Mouse (Mus musculus): Measurements from ENCODE around the gene Mcm10. TPM values are rescaled to one million over a fixed set of nuclear protein-coding genes. Genes with fewer than 3 reads are reported as not detected.
A peak's percentile ranks its signal among the peaks of the same experiment; 100 is the strongest.

Gene Mcm10
- polyA plus RNA-seq, 1 experiment from 2014 or later, result 34.0 TPM

DNA sequence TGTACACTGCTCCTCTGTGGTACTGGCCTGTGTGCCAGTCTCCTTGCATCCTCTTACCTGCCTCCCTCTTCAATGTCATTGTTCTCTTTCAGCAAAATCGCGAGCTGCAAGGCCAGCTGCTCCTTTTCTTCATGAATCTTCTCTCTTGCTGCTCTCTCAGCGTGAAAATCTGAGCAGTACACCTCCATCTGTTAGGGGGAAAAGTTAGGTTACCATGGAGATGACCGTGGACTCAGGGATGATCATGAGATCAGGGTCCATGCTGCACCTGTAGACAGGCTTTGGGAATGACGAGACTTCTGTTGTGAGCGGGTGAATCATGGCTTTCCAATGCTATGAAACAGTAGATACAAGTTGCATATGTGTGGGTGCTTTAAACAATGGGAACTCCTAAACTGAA, 14.5 kb upstream of the Mcm10 start:
- Histone ChIP-seq H3K27ac (ENCODE audit: low read length) (no peak overlapping the region), H3K36me3 (ENCODE audit: control insufficient read depth, insufficient read depth, low read length) (no peaks in the 10 kb centered on the region), H3K9ac (replicated peaks; ENCODE audit: low read depth, low read length) (no peak overlapping the region), H3K9me3 (ENCODE audit: control insufficient read depth, low read depth, low read length) (no peaks in the 10 kb centered on the region), H3K27me3 (ENCODE audit: control insufficient read depth, insufficient read depth, low read length) (no peaks in the 10 kb centered on the region), H3K4me2 (replicated peaks; ENCODE audit: low read depth, low read length) (no peak overlapping the region), H3K4me3 (ENCODE audit: low read depth, low read length) (no peak overlapping the region), H3K4me1 (ENCODE audit: control insufficient read depth, insufficient read depth, low read length) (no peaks in the 10 kb centered on the region)
- WGBS, result 73% methylated on average over 6 of the region's 6 CpGs
- ATAC-seq (ENCODE audit: insufficient number of reproducible peaks, insufficient read depth, low FRiP score, low read depth), result no peak

DNA sequence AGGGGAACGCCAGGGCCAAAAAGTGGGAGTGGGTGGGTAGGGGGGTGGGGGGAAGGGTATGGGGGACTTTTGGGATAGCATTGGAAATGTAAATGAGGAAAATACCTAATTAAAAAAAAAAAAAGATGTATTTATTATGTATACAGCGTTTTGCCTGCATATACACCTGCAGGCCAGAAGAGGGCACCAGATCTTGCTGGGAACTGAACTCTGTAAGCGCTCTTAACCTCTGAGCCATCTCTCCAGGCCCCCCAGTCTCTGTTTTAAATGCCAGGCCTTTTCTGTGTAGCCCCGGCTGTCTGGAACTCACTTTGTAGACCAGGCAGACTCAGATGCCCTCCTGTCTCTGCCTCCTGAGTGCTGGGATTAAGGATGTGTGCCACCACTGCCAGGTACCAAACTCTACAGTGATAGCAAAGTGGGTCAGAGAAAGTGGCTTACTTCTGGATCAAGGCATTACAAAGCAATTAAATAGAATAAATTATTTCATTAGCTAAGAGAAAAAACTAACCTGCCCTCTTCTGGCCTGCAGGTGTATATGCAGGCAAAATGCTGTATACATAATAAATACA, 12.7 kb upstream of the Mcm10 start:
- 63% methylated on average over 3 of the region's 4 CpGs for WGBS
- no peaks in the 10 kb centered on the region for H3K36me3 ChIP-seq (ENCODE audit: control insufficient read depth, insufficient read depth, low read length)
- ATAC-seq (ENCODE audit: insufficient number of reproducible peaks, insufficient read depth, low FRiP score, low read depth), result no peak

DNA sequence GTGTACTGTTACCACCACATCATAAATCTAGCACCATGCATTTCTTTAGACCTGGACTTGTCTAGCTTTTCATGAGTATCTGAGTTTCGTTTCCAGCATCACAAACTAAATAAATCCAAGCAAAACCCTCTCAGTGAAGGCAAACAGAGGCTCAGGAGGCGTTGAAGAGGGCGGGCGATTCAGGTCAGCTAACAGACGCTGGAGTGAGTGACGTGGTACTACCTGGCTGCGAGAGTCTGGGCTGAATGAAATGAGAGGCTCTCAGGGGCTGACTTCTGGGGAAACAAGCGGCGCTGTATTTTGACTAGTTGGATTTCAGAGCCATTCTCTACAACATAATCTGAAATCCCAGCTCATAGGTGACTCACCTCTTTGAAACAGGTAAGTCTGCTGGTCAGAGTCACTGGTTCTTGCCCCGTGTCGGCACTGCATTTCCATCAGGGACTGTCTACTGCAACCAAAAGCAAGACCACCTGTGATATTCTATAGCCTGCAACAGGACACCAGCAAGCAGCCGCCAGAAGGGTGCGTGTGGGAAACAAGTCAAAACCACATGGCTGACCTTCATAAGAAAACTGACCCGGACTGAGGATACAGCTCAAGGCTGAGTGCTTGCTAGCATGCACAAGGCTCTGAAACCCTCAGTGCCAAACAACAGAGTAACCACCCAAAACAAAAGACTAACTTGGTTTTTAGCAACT, 11.3 kb upstream of the Mcm10 start:
- H3K4me1 ChIP-seq (ENCODE audit: control insufficient read depth, insufficient read depth, low read length), result no peaks in the 10 kb centered on the region
- H3K36me3 ChIP-seq (ENCODE audit: control insufficient read depth, insufficient read depth, low read length), result no peaks in the 10 kb centered on the region
- no peak overlapping the region for H3K4me3 ChIP-seq (ENCODE audit: low read depth, low read length)
- no peak overlapping the region for H3K4me2 ChIP-seq (replicated peaks; ENCODE audit: low read depth, low read length)
- WGBS, result 70% methylated on average over 14 of the region's 14 CpGs
- ATAC-seq (ENCODE audit: insufficient number of reproducible peaks, insufficient read depth, low FRiP score, low read depth), result 0 out of 2 replicates have a peak, but pooled peaks have one; percentile 61
- H3K9me3 ChIP-seq (ENCODE audit: control insufficient read depth, low read depth, low read length), result no peaks in the 10 kb centered on the region
- no peak overlapping the region for H3K9ac ChIP-seq (replicated peaks; ENCODE audit: low read depth, low read length)
- H3K27me3 ChIP-seq (ENCODE audit: control insufficient read depth, insufficient read depth, low read length), result no peaks in the 10 kb centered on the region
- H3K27ac ChIP-seq (ENCODE audit: low read length), result no peak overlapping the region; the same call in 1 of the 2 replicates

More for the DNA sequence above, 12.7 kb upstream of the Mcm10 start:
- no peak overlapping the region for H3K27ac ChIP-seq (ENCODE audit: low read length)
- no peak overlapping the region for H3K9ac ChIP-seq (replicated peaks; ENCODE audit: low read depth, low read length)
- H3K27me3 ChIP-seq (ENCODE audit: control insufficient read depth, insufficient read depth, low read length), result no peaks in the 10 kb centered on the region
- H3K4me2 ChIP-seq (replicated peaks; ENCODE audit: low read depth, low read length), result no peak overlapping the region
- no peak overlapping the region for H3K4me3 ChIP-seq (ENCODE audit: low read depth, low read length)
- H3K9me3 ChIP-seq (ENCODE audit: control insufficient read depth, low read depth, low read length), result no peaks in the 10 kb centered on the region
- H3K4me1 ChIP-seq (ENCODE audit: control insufficient read depth, insufficient read depth, low read length), result no peaks in the 10 kb centered on the region

DNA sequence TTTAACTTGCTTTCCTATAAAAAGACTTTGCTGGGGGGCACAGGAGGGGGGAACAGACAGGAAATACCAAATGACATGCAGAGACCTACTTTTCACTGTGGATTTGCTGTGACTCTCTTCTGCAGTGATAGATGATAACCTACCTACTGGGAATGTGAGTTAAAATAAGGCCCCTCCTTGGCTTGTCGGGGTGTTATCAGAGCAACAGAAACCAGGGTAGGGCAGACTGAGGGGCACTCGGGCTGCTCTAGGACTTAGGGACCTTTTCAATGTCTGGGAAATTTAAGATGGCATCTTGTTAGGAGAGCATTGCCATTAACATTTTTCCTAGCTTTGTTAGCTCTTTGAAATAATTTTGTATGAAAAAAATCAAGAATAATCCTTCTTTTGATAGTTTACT, 10.7 kb upstream of the Mcm10 start:
- ATAC-seq (ENCODE audit: insufficient number of reproducible peaks, insufficient read depth, low FRiP score, low read depth), result no peak
- H3K27me3 ChIP-seq (ENCODE audit: control insufficient read depth, insufficient read depth, low read length), result no peaks in the 10 kb centered on the region
- no peaks in the 10 kb centered on the region for H3K9me3 ChIP-seq (ENCODE audit: control insufficient read depth, low read depth, low read length)
- H3K4me1 ChIP-seq (ENCODE audit: control insufficient read depth, insufficient read depth, low read length), result no peaks in the 10 kb centered on the region
- H3K27ac ChIP-seq (ENCODE audit: low read length), result no peak overlapping the region
- H3K9ac ChIP-seq (replicated peaks; ENCODE audit: low read depth, low read length), result no peak overlapping the region
- H3K4me3 ChIP-seq (ENCODE audit: low read depth, low read length), result no peak overlapping the region
- H3K4me2 ChIP-seq (replicated peaks; ENCODE audit: low read depth, low read length), result no peak overlapping the region
- H3K36me3 ChIP-seq (ENCODE audit: control insufficient read depth, insufficient read depth, low read length), result no peaks in the 10 kb centered on the region
- WGBS, result 61% methylated on average over 2 of the region's 2 CpGs

DNA sequence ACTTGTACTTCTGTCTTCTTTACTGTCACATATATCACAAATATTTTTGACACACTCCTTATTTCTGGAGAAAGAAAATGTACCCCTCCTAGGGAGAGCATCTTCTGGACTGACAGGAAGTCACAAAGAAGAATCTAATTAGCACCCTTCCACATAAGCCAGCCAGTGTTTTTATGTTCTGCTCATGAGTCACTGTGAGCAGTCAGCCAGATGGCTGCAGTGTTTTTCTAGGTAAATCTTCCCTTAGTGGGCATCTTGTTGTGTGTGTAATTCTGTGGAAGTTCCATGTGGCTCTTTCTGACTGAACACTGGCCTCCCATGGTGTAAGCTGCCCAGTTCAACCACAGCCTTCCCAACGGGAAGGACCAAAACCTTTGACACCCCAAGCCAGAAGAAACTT, 7.1 kb upstream of the Mcm10 start:
- Histone ChIP-seq H3K9ac (replicated peaks; ENCODE audit: low read depth, low read length) (no peak overlapping the region), H3K9me3 (ENCODE audit: control insufficient read depth, low read depth, low read length) (no peaks in the 10 kb centered on the region), H3K27me3 (ENCODE audit: control insufficient read depth, insufficient read depth, low read length) (no peaks in the 10 kb centered on the region), H3K36me3 (ENCODE audit: control insufficient read depth, insufficient read depth, low read length) (no peaks in the 10 kb centered on the region), H3K4me2 (replicated peaks; ENCODE audit: low read depth, low read length) (no peak overlapping the region), H3K27ac (ENCODE audit: low read length) (no peak overlapping the region), H3K4me3 (ENCODE audit: low read depth, low read length) (no peak overlapping the region), H3K4me1 (ENCODE audit: control insufficient read depth, insufficient read depth, low read length) (no peaks in the 10 kb centered on the region)
- no peak for ATAC-seq (ENCODE audit: insufficient number of reproducible peaks, insufficient read depth, low FRiP score, low read depth)
- 39% methylated on average over 1 of the region's 1 CpGs for WGBS

DNA sequence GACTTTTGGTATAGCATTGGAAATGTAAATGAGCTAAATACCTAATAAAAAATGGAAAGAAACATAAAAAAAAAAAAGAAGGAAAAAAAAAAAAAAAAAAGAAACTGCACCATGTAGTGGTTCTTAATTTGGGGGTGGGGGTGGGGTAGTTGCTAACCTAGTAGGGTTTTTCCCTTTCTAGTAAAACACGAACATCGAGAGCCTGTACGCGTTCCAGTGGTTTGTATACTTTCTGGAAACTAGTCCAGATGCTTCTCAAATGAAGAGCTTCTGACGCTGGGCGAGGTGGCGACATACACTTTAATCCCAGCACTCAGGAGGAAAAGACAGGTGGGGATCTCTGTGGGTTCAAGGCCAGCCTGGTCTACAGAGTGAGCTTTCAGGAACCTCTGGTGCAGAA, 4.3 kb upstream of the Mcm10 start:
- WGBS, result 93% methylated on average over 7 of the region's 7 CpGs
- Histone ChIP-seq H3K4me3 (ENCODE audit: low read depth, low read length) (no peak overlapping the region), H3K36me3 (ENCODE audit: control insufficient read depth, insufficient read depth, low read length) (no peaks in the 10 kb centered on the region), H3K4me2 (replicated peaks; ENCODE audit: low read depth, low read length) (no peak overlapping the region), H3K9ac (replicated peaks; ENCODE audit: low read depth, low read length) (no peak overlapping the region), H3K27ac (ENCODE audit: low read length) (no peak overlapping the region), H3K9me3 (ENCODE audit: control insufficient read depth, low read depth, low read length) (no peaks in the 10 kb centered on the region), H3K4me1 (ENCODE audit: control insufficient read depth, insufficient read depth, low read length) (peaks cover 2% of the 10 kb centered on the region; the same call in 1 of the 2 replicates), H3K27me3 (ENCODE audit: control insufficient read depth, insufficient read depth, low read length) (no peaks in the 10 kb centered on the region)
- no peak for ATAC-seq (ENCODE audit: insufficient number of reproducible peaks, insufficient read depth, low FRiP score, low read depth)

DNA sequence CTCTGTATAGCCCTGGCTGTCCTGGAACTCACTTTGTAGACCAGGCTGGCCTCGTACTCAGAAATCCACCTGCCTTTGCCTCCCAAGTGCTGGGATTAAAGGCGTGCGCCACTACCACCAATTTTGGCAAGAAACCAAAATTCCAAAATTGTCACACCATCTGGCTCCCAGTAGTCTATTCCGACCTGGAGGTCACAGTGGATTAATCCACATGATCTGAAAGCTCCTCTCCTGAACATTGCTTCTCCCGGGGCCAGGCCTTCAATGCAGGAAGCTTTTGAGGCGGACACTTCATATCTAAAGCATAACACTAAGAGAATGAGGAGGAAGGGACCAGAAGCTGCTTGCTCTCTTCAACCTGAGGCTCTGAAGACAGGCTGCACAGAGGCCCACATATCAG, 2.9 kb upstream of the Mcm10 start:
- ATAC-seq (ENCODE audit: insufficient number of reproducible peaks, insufficient read depth, low FRiP score, low read depth), result no peak
- peaks cover 8% of the 10 kb centered on the region; the same call in 1 of the 2 replicates for H3K4me1 ChIP-seq (ENCODE audit: control insufficient read depth, insufficient read depth, low read length)
- H3K27me3 ChIP-seq (ENCODE audit: control insufficient read depth, insufficient read depth, low read length), result no peaks in the 10 kb centered on the region
- no peak overlapping the region for H3K27ac ChIP-seq (ENCODE audit: low read length)
- no peaks in the 10 kb centered on the region for H3K36me3 ChIP-seq (ENCODE audit: control insufficient read depth, insufficient read depth, low read length)
- WGBS, result 85% methylated on average over 6 of the region's 6 CpGs
- no peak overlapping the region for H3K4me2 ChIP-seq (replicated peaks; ENCODE audit: low read depth, low read length)
- no peak overlapping the region for H3K4me3 ChIP-seq (ENCODE audit: low read depth, low read length)
- no peak overlapping the region for H3K9ac ChIP-seq (replicated peaks; ENCODE audit: low read depth, low read length)
- H3K9me3 ChIP-seq (ENCODE audit: control insufficient read depth, low read depth, low read length), result no peaks in the 10 kb centered on the region

DNA sequence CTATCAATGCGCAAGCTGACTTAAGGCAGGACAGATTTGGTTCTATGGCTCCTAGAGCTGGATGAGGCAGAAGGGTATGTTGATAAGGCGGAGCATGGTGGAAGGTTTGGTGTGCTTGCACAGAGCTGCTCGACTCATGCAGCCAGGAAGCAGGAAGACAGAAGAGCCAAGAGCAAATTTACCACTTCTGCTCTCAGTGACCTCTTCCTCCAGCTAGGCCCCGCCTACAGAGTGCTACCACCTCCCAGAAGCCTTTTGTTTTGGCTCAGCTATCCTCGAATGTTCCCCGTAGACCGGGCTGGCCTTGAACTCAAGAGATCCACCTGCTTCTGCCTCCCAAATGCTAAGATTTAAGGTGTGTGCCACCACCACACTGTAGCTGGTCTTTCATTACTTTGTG, 2.0 kb upstream of the Mcm10 start:
- H3K9ac ChIP-seq (replicated peaks; ENCODE audit: low read depth, low read length), result no peak overlapping the region
- no peak overlapping the region for H3K27ac ChIP-seq (ENCODE audit: low read length)
- no peaks in the 10 kb centered on the region for H3K27me3 ChIP-seq (ENCODE audit: control insufficient read depth, insufficient read depth, low read length)
- no peak for ATAC-seq (ENCODE audit: insufficient number of reproducible peaks, insufficient read depth, low FRiP score, low read depth)
- WGBS, result 69% methylated on average over 7 of the region's 7 CpGs
- no peaks in the 10 kb centered on the region for H3K9me3 ChIP-seq (ENCODE audit: control insufficient read depth, low read depth, low read length)
- peaks cover 8% of the 10 kb centered on the region; the same call in 1 of the 2 replicates for H3K4me1 ChIP-seq (ENCODE audit: control insufficient read depth, insufficient read depth, low read length)
- H3K4me2 ChIP-seq (replicated peaks; ENCODE audit: low read depth, low read length), result no peak overlapping the region
- no peak overlapping the region for H3K4me3 ChIP-seq (ENCODE audit: low read depth, low read length)
- H3K36me3 ChIP-seq (ENCODE audit: control insufficient read depth, insufficient read depth, low read length), result no peaks in the 10 kb centered on the region

Data from stomach, embryonic 14.5 days (tissue).